Mouse (Mus musculus): ENCODE measurements around the gene Kcnk4. TPM values are rescaled to one million over a fixed set of nuclear protein-coding genes. Genes with fewer than 3 reads are reported as not detected.

Gene Kcnk4
- polyA plus RNA-seq, 1 experiment, result 1.8 TPM

- H3K4me1 ChIP-seq (replicated peaks; ENCODE audit: control insufficient read depth, insufficient read depth, low read length), result peaks cover 17% of the 10 kb centered on the region
- peaks cover 13% of the 10 kb centered on the region; the same call in 1 of the 2 replicates for H3K27me3 ChIP-seq (ENCODE audit: control insufficient read depth, insufficient read depth, low read length)
- no peak overlapping the region for H3K4me3 ChIP-seq (ENCODE audit: control insufficient read depth, insufficient read depth, low read length)
- TF ChIP-seq CTCF (IDR thresholded peaks at IDR 0.05; ENCODE audit: borderline replicate concordance, control insufficient read depth, extremely low read depth, insufficient read depth, low read length, poor library complexity) (no peak), POLR2A (IDR thresholded peaks at IDR 0.05; ENCODE audit: control insufficient read depth, extremely low read depth, insufficient read depth, low read length, poor library complexity) (no peak)
- DNase-seq, result no peak
- 95% methylated on average over 16 of the region's 16 CpGs for WGBS
- no peaks in the 10 kb centered on the region for H3K36me3 ChIP-seq (ENCODE audit: control insufficient read depth, insufficient read depth, low read length)
- H3K27ac ChIP-seq (ENCODE audit: control insufficient read depth, insufficient read depth, low read length), result no peak overlapping the region
These were observed 3.5 kb upstream of the Kcnk4 start for GRCm38 (mm10) chr19:6937541-6938465.

GRCm38 (mm10) chr19:6936299-6936698 is 2.0 kb upstream of the Kcnk4 start:
- H3K27ac ChIP-seq (ENCODE audit: control insufficient read depth, insufficient read depth, low read length), result no peak overlapping the region
- TF ChIP-seq CTCF (IDR thresholded peaks at IDR 0.05; ENCODE audit: borderline replicate concordance, control insufficient read depth, extremely low read depth, insufficient read depth, low read length, poor library complexity) (no peak), POLR2A (IDR thresholded peaks at IDR 0.05; ENCODE audit: control insufficient read depth, extremely low read depth, insufficient read depth, low read length, poor library complexity) (no peak)
- DNase-seq, result no peak
- 52% methylated on average over 3 of the region's 3 CpGs for WGBS
- H3K4me3 ChIP-seq (ENCODE audit: control insufficient read depth, insufficient read depth, low read length), result no peak overlapping the region
- H3K4me1 ChIP-seq (replicated peaks; ENCODE audit: control insufficient read depth, insufficient read depth, low read length), result peaks cover 13% of the 10 kb centered on the region
- H3K36me3 ChIP-seq (ENCODE audit: control insufficient read depth, insufficient read depth, low read length), result no peaks in the 10 kb centered on the region
- peaks cover 17% of the 10 kb centered on the region; the same call in 1 of the 2 replicates for H3K27me3 ChIP-seq (ENCODE audit: control insufficient read depth, insufficient read depth, low read length)

GRCm38 (mm10) chr19:6933436-6934194 is 700 bp downstream of the Kcnk4 start:
- peaks cover 7% of the 10 kb centered on the region for H3K4me1 ChIP-seq (replicated peaks; ENCODE audit: control insufficient read depth, insufficient read depth, low read length)
- H3K36me3 ChIP-seq (ENCODE audit: control insufficient read depth, insufficient read depth, low read length), result no peaks in the 10 kb centered on the region
- H3K27ac ChIP-seq (ENCODE audit: control insufficient read depth, insufficient read depth, low read length), result no peak overlapping the region
- H3K4me3 ChIP-seq (ENCODE audit: control insufficient read depth, insufficient read depth, low read length), result no peak overlapping the region
- TF ChIP-seq POLR2A (IDR thresholded peaks at IDR 0.05; ENCODE audit: control insufficient read depth, extremely low read depth, insufficient read depth, low read length, poor library complexity) (no peak), CTCF (IDR thresholded peaks at IDR 0.05; ENCODE audit: borderline replicate concordance, control insufficient read depth, extremely low read depth, insufficient read depth, low read length, poor library complexity) (no peak)
- DNase-seq, result no peak
- H3K27me3 ChIP-seq (ENCODE audit: control insufficient read depth, insufficient read depth, low read length), result peaks cover 17% of the 10 kb centered on the region; the same call in 1 of the 2 replicates
- 7% methylated on average over 58 of the region's 58 CpGs for WGBS

- Histone ChIP-seq H3K4me3 (ENCODE audit: control insufficient read depth, insufficient read depth, low read length) (no peak overlapping the region), H3K36me3 (ENCODE audit: control insufficient read depth, insufficient read depth, low read length) (no peaks in the 10 kb centered on the region), H3K27ac (ENCODE audit: control insufficient read depth, insufficient read depth, low read length) (no peak overlapping the region), H3K27me3 (ENCODE audit: control insufficient read depth, insufficient read depth, low read length) (peaks cover 19% of the 10 kb centered on the region; the same call in 1 of the 2 replicates), H3K4me1 (replicated peaks; ENCODE audit: control insufficient read depth, insufficient read depth, low read length) (peaks cover 7% of the 10 kb centered on the region)
- 57% methylated on average over 4 of the region's 4 CpGs for WGBS
- TF ChIP-seq POLR2A (IDR thresholded peaks at IDR 0.05; ENCODE audit: control insufficient read depth, extremely low read depth, insufficient read depth, low read length, poor library complexity) (no peak), CTCF (IDR thresholded peaks at IDR 0.05; ENCODE audit: borderline replicate concordance, control insufficient read depth, extremely low read depth, insufficient read depth, low read length, poor library complexity) (no peak)
- no peak for DNase-seq
These were observed 1.2 kb downstream of the Kcnk4 start for GRCm38 (mm10) chr19:6933102-6933435.

GRCm38 (mm10) chr19:6932018-6932417 is 2.3 kb downstream of the Kcnk4 start:
- WGBS, result 69% methylated on average over 1 of the region's 1 CpGs
- no peak overlapping the region for H3K4me3 ChIP-seq (ENCODE audit: control insufficient read depth, insufficient read depth, low read length)
- H3K36me3 ChIP-seq (ENCODE audit: control insufficient read depth, insufficient read depth, low read length), result no peaks in the 10 kb centered on the region
- no peak overlapping the region for H3K27ac ChIP-seq (ENCODE audit: control insufficient read depth, insufficient read depth, low read length)
- H3K27me3 ChIP-seq (ENCODE audit: control insufficient read depth, insufficient read depth, low read length), result peaks cover 21% of the 10 kb centered on the region; the same call in 1 of the 2 replicates
- TF ChIP-seq POLR2A (IDR thresholded peaks at IDR 0.05; ENCODE audit: control insufficient read depth, extremely low read depth, insufficient read depth, low read length, poor library complexity) (no peak), CTCF (IDR thresholded peaks at IDR 0.05; ENCODE audit: borderline replicate concordance, control insufficient read depth, extremely low read depth, insufficient read depth, low read length, poor library complexity) (no peak)
- H3K4me1 ChIP-seq (replicated peaks; ENCODE audit: control insufficient read depth, insufficient read depth, low read length), result peaks cover 7% of the 10 kb centered on the region
- DNase-seq, result no peak

GRCm38 (mm10) chr19:6931002-6931401 is 3.3 kb downstream of the Kcnk4 start:
- no peak for TF ChIP-seq POLR2A (IDR thresholded peaks at IDR 0.05; ENCODE audit: control insufficient read depth, extremely low read depth, insufficient read depth, low read length, poor library complexity)
- H3K27ac ChIP-seq (ENCODE audit: control insufficient read depth, insufficient read depth, low read length), result no peak overlapping the region
- WGBS, result 23% methylated on average over 2 of the region's 2 CpGs
- H3K4me3 ChIP-seq (ENCODE audit: control insufficient read depth, insufficient read depth, low read length), result no peak overlapping the region
- peaks cover 23% of the 10 kb centered on the region; the same call in 1 of the 2 replicates for H3K27me3 ChIP-seq (ENCODE audit: control insufficient read depth, insufficient read depth, low read length)
- H3K4me1 ChIP-seq (replicated peaks; ENCODE audit: control insufficient read depth, insufficient read depth, low read length), result peaks cover 7% of the 10 kb centered on the region
- no peak for DNase-seq
- H3K36me3 ChIP-seq (ENCODE audit: control insufficient read depth, insufficient read depth, low read length), result no peaks in the 10 kb centered on the region

All from thymus, adult 2 months (tissue).